Mouse (Mus musculus): ENCODE results near the gene Iqca.

DNA sequence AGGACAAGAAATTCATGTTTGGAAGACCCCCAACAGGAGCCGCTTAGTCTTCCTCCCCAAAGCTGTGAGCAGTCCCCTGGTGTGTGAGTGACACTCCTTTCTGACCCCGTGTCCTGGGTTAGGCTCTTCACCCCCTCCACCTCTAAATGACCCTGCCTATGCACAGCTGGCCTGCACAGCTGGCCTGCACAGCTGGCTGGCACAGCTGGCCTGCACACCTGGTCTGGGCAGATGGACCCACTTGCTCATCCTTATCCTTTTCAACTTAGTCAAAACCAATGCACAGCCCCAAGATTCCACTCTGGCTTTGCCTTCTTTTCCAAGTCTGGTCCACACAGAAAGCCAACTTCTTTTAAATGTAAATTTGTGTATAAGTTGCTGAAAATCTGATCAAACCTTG, 154.5 kb downstream of the Iqca start:
- TF ChIP-seq GATA1 (IDR thresholded peaks at IDR 0.05; ENCODE audit: low read length) (no peak), TAL1 (IDR thresholded peaks at IDR 0.05; ENCODE audit: low read length) (no peak)

All from erythroblast, embryonic 14.5 days (primary cell).